Mouse (Mus musculus) embryonic facial prominence, embryonic 15.5 days (tissue): ENCODE measurements around the gene Mansc1. TPM values are rescaled to one million over a fixed set of nuclear protein-coding genes. Genes with fewer than 3 reads are reported as not detected.

Experiments
- ATAC-seq: fragments of 200-750 bp; cut with Nextera tagmentation; 2 replicates; pipeline ENCODE4 v1.8.0; 2017; ENCODE audit warnings: low read depth, moderate TSS enrichment; ENCODE audit not compliant: insufficient number of reproducible peaks, low FRiP score, low TSS enrichment
- H3K27ac ChIP-seq: fragments of 300-500 bp; sonication (generic); replicated peaks from 2 replicates; pipeline ENCODE4 v1.5.1; 2015; ENCODE audit warnings: mild to moderate bottlenecking, inconsistent platforms
- H3K27me3 ChIP-seq: fragments of 300-500 bp; sonication (generic); 2 replicates; pipeline ENCODE4 v1.6.1; 2015; ENCODE audit warnings: inconsistent platforms
- H3K36me3 ChIP-seq: fragments of 300-500 bp; sonication (generic); 2 replicates; pipeline ENCODE4 v1.6.1; 2015; ENCODE audit warnings: mild to moderate bottlenecking, inconsistent platforms
- H3K4me1 ChIP-seq: fragments of 300-500 bp; sonication (generic); 2 replicates; pipeline ENCODE4 v1.6.1; 2015; ENCODE audit warnings: inconsistent platforms
- H3K4me2 ChIP-seq: fragments of 300-500 bp; sonication (generic); replicated peaks from 2 replicates; pipeline ENCODE4 v1.6.1; 2015; ENCODE audit warnings: mild to moderate bottlenecking, inconsistent platforms
- H3K4me3 ChIP-seq: fragments of 300-500 bp; sonication (generic); replicated peaks from 2 replicates; pipeline ENCODE4 v1.5.1; 2015; ENCODE audit warnings: mild to moderate bottlenecking, inconsistent platforms
- H3K9ac ChIP-seq: fragments of 300-500 bp; sonication (generic); 2 replicates; pipeline ENCODE4 v1.6.1; 2015; ENCODE audit warnings: inconsistent platforms
- H3K9me3 ChIP-seq: fragments of 300-500 bp; sonication (generic); replicated peaks from 2 replicates; pipeline ENCODE4 v1.6.1; 2016; ENCODE audit warnings: inconsistent platforms
- WGBS: fragments of 180-500 bp; shearing (Covaris S2); methylation state at CpG from one replicate; pipeline ENCODE4 v1.1.7; 2015; 5-methylcytosine and 5-hydroxymethylcytosine counted together
- polyA plus RNA-seq: library from polyadenylated mRNA; unstranded; fragments of >200 nt; fragmentation: Nextera tagmentation; extraction: Ambion mirVana; gene quantifications from 2 replicates; pipeline ENCODE4 v1.2.1, GENCODE M21; 2015

The Mansc1 gene
- polyA plus RNA-seq, 1 experiment from 2014 or later = 3.5 TPM

GRCm38 (mm10) chr6:134636476-134636875, 4.2 kb upstream of the Mansc1 start:
- H3K4me3 ChIP-seq = no peak overlapping the region
- H3K36me3 ChIP-seq = no peaks in the 10 kb centered on the region
- H3K9me3 ChIP-seq = no peaks in the 10 kb centered on the region
- no peak for ATAC-seq
- H3K27ac ChIP-seq = no peak overlapping the region
- peaks cover 17% of the 10 kb centered on the region for H3K4me1 ChIP-seq
- no peak overlapping the region for H3K9ac ChIP-seq
- 42% methylated on average over 4 of the region's 4 CpGs for WGBS
- no peaks in the 10 kb centered on the region for H3K27me3 ChIP-seq
- no peak overlapping the region for H3K4me2 ChIP-seq

GRCm38 (mm10) chr6:134633553-134633952, 1.3 kb upstream of the Mansc1 start:
- WGBS = 74% methylated on average over 8 of the region's 8 CpGs

DNA sequence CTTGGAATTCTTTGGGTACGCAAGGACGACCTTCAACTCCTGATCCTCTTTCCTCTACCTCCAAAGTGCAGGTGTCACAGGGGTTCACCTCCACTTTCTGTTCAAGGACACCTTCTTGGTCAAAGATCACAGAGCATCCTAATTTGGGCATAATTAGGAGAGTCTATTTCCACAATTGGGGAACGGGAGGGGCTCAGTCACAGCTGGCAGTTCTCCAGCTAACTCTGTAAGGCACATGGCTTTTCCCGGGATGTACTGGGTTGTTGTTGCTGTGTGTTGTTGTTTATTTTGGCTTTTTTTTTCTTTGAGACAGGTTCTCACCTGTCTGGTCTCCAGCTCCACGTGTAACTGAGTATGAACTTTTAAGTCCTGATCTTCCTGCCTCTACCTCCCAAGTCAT, 468 bp upstream of the Mansc1 start:
- WGBS = 36% methylated on average over 5 of the region's 5 CpGs
- Histone ChIP-seq H3K36me3 (no peaks in the 10 kb centered on the region), H3K4me1 (peaks cover 14% of the 10 kb centered on the region), H3K4me3 (peak overlapping the region; percentile 55), H3K4me2 (peak overlapping the region; percentile 95), H3K9me3 (no peaks in the 10 kb centered on the region), H3K9ac (no peak overlapping the region), H3K27ac (no peak overlapping the region), H3K27me3 (0 out of 2 replicates have a peak, but pooled peaks cover 6% of the 10 kb centered on the region)
- ATAC-seq = no peak

More at GRCm38 (mm10) chr6:134633553-134633952, 1.3 kb upstream of the Mansc1 start:
- Histone ChIP-seq H3K9me3 (no peaks in the 10 kb centered on the region), H3K4me3 (no peak overlapping the region), H3K4me1 (peaks cover 14% of the 10 kb centered on the region), H3K9ac (no peak overlapping the region), H3K27me3 (0 out of 2 replicates have a peak, but pooled peaks cover 6% of the 10 kb centered on the region), H3K36me3 (no peaks in the 10 kb centered on the region), H3K27ac (no peak overlapping the region), H3K4me2 (no peak overlapping the region)
- ATAC-seq = no peak

DNA sequence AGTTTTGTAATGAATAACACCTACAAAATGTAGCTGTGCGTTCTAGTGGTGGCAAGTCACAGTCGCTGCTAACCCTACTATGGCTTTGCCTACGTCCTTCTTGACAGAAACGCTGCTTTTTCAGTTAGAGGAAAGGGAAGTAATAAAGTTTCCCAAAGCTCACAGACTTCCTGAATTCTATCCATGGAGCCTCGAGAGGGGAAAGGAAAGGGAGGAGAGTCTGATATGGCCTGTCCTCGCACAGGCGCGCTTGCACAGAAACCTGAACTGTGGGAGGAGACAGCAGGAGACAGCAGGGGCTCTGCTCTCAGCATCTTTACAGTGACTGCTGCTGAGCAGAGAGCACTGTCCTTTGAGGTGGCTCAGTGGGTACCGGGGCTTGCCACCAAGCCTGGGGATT, 1.8 kb downstream of the Mansc1 start:
- WGBS = 65% methylated on average over 9 of the region's 9 CpGs
- Histone ChIP-seq H3K9ac (no peak overlapping the region), H3K4me2 (no peak overlapping the region), H3K9me3 (no peaks in the 10 kb centered on the region), H3K4me1 (peaks cover 14% of the 10 kb centered on the region), H3K36me3 (no peaks in the 10 kb centered on the region), H3K4me3 (no peak overlapping the region), H3K27ac (no peak overlapping the region), H3K27me3 (0 out of 2 replicates have a peak, but pooled peaks cover 6% of the 10 kb centered on the region)
- ATAC-seq = no peak

- Histone ChIP-seq H3K27ac (no peak overlapping the region), H3K4me2 (no peak overlapping the region), H3K9me3 (no peaks in the 10 kb centered on the region), H3K4me3 (no peak overlapping the region), H3K36me3 (no peaks in the 10 kb centered on the region), H3K27me3 (0 out of 2 replicates have a peak, but pooled peaks cover 6% of the 10 kb centered on the region), H3K4me1 (no peaks in the 10 kb centered on the region), H3K9ac (no peak overlapping the region)
- no peak for ATAC-seq
- 84% methylated on average over 1 of the region's 1 CpGs for WGBS
Measured at GRCm38 (mm10) chr6:134626564-134626963, 5.7 kb downstream of the Mansc1 start.

- Histone ChIP-seq H3K9me3 (no peaks in the 10 kb centered on the region), H3K4me1 (no peaks in the 10 kb centered on the region), H3K36me3 (no peaks in the 10 kb centered on the region), H3K4me2 (no peak overlapping the region), H3K4me3 (no peak overlapping the region), H3K27me3 (no peaks in the 10 kb centered on the region), H3K9ac (no peak overlapping the region), H3K27ac (no peak overlapping the region)
- WGBS = 61% methylated on average over 12 of the region's 12 CpGs
- no peak for ATAC-seq
Measured at GRCm38 (mm10) chr6:134625431-134625830, 6.9 kb downstream of the Mansc1 start.

DNA sequence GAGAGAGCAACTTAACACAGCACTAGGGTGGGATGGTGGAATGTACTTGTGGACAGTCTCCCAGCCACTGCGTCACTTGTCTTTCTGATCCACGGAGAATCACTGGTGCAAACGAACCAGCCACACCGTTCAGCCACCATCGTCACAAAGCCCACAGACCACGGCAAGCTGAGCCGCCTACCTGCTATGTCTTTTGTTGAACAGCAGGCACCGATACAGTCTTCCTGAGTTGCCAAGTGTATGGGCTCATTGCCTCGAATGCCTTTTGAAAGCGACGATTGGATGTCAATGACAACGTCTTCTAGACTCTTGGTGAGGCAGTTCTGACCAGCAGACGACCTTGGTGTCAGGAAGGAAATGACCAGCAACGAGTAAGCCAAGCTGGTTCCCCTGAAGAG, 10.7 kb downstream of the Mansc1 start:
- Histone ChIP-seq H3K4me3 (no peak overlapping the region), H3K27ac (no peak overlapping the region), H3K9ac (no peak overlapping the region), H3K4me2 (no peak overlapping the region), H3K9me3 (no peaks in the 10 kb centered on the region), H3K36me3 (no peaks in the 10 kb centered on the region), H3K4me1 (no peaks in the 10 kb centered on the region), H3K27me3 (no peaks in the 10 kb centered on the region)
- WGBS = 77% methylated on average over 14 of the region's 14 CpGs
- no peak; the same call in 1 of the 2 replicates for ATAC-seq

DNA sequence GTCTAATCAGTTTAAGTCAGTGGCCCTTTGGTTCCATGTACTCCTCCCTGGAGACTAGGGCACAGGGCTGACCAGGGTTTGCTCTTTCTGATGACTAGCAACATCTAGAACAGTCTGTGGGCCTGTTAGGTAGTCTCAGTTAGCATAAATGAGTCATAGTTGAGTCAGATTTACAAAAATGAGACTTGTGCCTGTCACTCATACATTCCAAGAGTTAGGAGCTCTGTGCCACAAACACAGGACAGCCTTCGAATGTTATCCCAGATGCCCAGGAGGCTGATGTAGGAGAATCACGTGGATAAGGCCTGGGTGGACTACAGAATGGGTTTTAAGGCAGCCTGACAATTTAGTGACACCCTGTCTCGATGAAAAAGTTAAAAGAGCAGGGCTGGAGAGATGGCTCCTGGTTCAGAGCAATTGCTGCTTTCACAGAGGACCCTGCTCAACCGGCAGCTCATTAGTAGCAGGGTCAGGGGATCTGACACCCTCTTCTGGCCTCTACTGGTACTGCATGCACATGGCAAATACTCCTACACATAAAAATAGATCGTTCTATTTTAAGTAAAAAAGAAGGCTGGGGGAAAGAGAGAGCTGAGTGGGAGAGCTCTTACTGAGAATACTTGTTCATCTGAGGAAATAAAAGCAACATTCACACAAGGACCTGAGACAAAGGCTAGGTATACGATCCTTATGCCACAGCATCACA, 11.3 kb downstream of the Mansc1 start:
- no peak overlapping the region for H3K27ac ChIP-seq
- H3K4me1 ChIP-seq = no peaks in the 10 kb centered on the region
- WGBS = 66% methylated on average over 6 of the region's 6 CpGs
- H3K9me3 ChIP-seq = no peaks in the 10 kb centered on the region
- ATAC-seq = no peak
- H3K9ac ChIP-seq = no peak overlapping the region
- no peak overlapping the region for H3K4me2 ChIP-seq
- no peak overlapping the region for H3K4me3 ChIP-seq
- H3K36me3 ChIP-seq = no peaks in the 10 kb centered on the region
- H3K27me3 ChIP-seq = no peaks in the 10 kb centered on the region

DNA sequence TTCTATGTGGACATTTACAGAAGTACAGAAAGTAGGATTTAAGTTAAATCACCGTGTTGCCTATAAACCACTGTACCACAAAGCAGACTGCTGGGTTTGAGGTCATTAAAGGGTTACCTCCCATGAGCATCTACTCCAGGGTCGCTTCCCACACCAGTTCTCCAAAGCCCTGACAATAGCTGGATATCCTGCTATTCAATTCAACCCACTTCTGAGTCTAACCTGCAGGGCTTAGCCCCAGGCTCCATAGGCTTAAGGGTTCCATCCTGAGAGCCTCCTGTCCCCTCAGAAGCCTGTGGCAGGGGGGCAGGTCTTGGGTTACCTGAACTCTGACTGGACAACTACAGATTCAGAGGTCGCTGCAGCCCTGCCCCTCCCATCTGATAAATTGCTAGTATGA, 12.2 kb downstream of the Mansc1 start:
- H3K4me2 ChIP-seq = no peak overlapping the region
- H3K4me3 ChIP-seq = no peak overlapping the region
- no peak overlapping the region for H3K27ac ChIP-seq
- no peaks in the 10 kb centered on the region for H3K4me1 ChIP-seq
- no peaks in the 10 kb centered on the region for H3K36me3 ChIP-seq
- no peak overlapping the region for H3K9ac ChIP-seq
- 64% methylated on average over 3 of the region's 3 CpGs for WGBS
- no peaks in the 10 kb centered on the region for H3K27me3 ChIP-seq
- H3K9me3 ChIP-seq = no peaks in the 10 kb centered on the region
- no peak for ATAC-seq

DNA sequence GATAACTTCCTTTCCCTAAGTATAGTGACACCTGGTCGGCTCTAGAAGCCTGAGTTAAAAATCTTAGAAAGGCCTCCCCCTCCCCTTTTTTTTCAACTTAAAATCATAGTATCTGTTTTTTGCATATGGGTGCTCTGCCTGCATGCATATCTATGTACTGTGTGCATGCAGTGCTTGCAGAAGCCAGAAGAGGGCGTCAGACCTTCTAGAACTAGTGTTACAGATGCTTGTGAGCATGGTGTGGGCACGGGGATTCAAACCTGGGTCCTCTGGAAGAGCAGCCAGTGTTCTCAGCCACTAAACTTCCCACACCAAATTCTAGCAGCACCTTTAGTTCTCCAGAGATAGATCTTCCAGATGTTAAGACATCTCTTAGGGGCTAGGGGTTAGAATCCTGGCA, 14.7 kb downstream of the Mansc1 start:
- Histone ChIP-seq H3K27ac (no peak overlapping the region), H3K4me1 (peaks cover 5% of the 10 kb centered on the region; the same call in 1 of the 2 replicates), H3K4me2 (no peak overlapping the region), H3K27me3 (no peaks in the 10 kb centered on the region), H3K36me3 (no peaks in the 10 kb centered on the region), H3K4me3 (no peak overlapping the region), H3K9me3 (no peaks in the 10 kb centered on the region), H3K9ac (no peak overlapping the region)
- 54% methylated on average over 3 of the region's 3 CpGs for WGBS
- ATAC-seq = no peak

GRCm38 (mm10) chr6:134614723-134615648, 17.3 kb downstream of the Mansc1 start:
- no peak overlapping the region for H3K27ac ChIP-seq
- H3K27me3 ChIP-seq = no peaks in the 10 kb centered on the region
- H3K9ac ChIP-seq = no peak overlapping the region
- peaks cover 5% of the 10 kb centered on the region for H3K4me1 ChIP-seq
- no peaks in the 10 kb centered on the region for H3K9me3 ChIP-seq
- H3K4me3 ChIP-seq = no peak overlapping the region
- ATAC-seq = 0 out of 2 replicates have a peak, but pooled peaks have one; percentile 49
- WGBS = 15% methylated on average over 16 of the region's 16 CpGs
- H3K36me3 ChIP-seq = no peaks in the 10 kb centered on the region
- peak overlapping the region; percentile 4; the same call in 1 of the 2 replicates for H3K4me2 ChIP-seq
